Mouse (Mus musculus) heart, adult 2 months (tissue): ENCODE results near the gene Itm2a. TPM values are rescaled to one million over a fixed set of nuclear protein-coding genes. Genes with fewer than 3 reads are reported as not detected.

Experiments used
- DNase-seq, 2 experiments: peaks; one replicate each; pipeline ENCODE4 v3.0.0; 2021
- H3K27ac ChIP-seq: fragments of 200-600 bp; 2 replicates; pipeline ENCODE4 v1.8.1; 2022
- H3K27me3 ChIP-seq: fragments of 200-500 bp; 2 replicates; pipeline ENCODE4 v1.6.1; 2012; ENCODE audit warnings: mild to moderate bottlenecking, low read length, inconsistent platforms, mixed read lengths; ENCODE audit not compliant: control insufficient read depth, insufficient read depth
- H3K36me3 ChIP-seq: fragments of 200-500 bp; 2 replicates; pipeline ENCODE4 v1.6.1; 2012; ENCODE audit warnings: low read length, inconsistent platforms; ENCODE audit not compliant: control insufficient read depth, insufficient read depth
- H3K4me1 ChIP-seq: fragments of 200-500 bp; 2 replicates; pipeline ENCODE4 v1.6.1; 2011; ENCODE audit warnings: low read length; ENCODE audit not compliant: control insufficient read depth, insufficient read depth
- H3K4me3 ChIP-seq: fragments of 200-600 bp; 2 replicates; pipeline ENCODE4 v1.8.1; 2022
- H3K79me2 ChIP-seq: fragments of 200-500 bp; replicated peaks from 2 replicates; pipeline ENCODE4 v1.6.1; 2012; ENCODE audit warnings: mild to moderate bottlenecking, inconsistent platforms, low read length, moderate library complexity, mixed read lengths; ENCODE audit not compliant: control insufficient read depth, insufficient read depth
- H3K9ac ChIP-seq: fragments of 200-500 bp; 2 replicates; pipeline ENCODE4 v1.6.1; 2012; ENCODE audit warnings: low read depth, mild to moderate bottlenecking, control low read depth, inconsistent platforms, low read length, mixed read lengths
- CTCF ChIP-seq: fragments of 200-600 bp; IDR thresholded peaks from 2 replicates; pipeline ENCODE4 v1.8.1; 2022; ENCODE audit warnings: antibody characterized with exemption, mild to moderate bottlenecking, moderate library complexity
- EP300 ChIP-seq: fragments of 200-500 bp; IDR thresholded peaks from 2 replicates; pipeline ENCODE4 v1.6.1; 2011; ENCODE audit warnings: low read depth, low read length, control low read depth; ENCODE audit not compliant: insufficient read depth
- POLR2A ChIP-seq: fragments of 200-500 bp; IDR thresholded peaks from 2 replicates; pipeline ENCODE4 v1.6.1; 2011; ENCODE audit warnings: mild to moderate bottlenecking, low read depth, low read length, control low read depth; ENCODE audit not compliant: insufficient read depth
- WGBS: fragments of 180-500 bp; shearing (Covaris S2); methylation state at CpG from one replicate; pipeline ENCODE4 v1.1.7; 2018; 5-methylcytosine and 5-hydroxymethylcytosine counted together
- intact Hi-C: fragments of 180-260 bp; cut with DNase I; formaldehyde crosslinking; loops from one replicate; pipeline ENCODE4 v1.15.1; 2025
- long read RNA-seq: library from polyadenylated mRNA; stranded (forward); transcript quantifications from one replicate; pipeline ENCODE4 v2.0.0, GENCODE M21; 2021
- polyA plus RNA-seq: library from polyadenylated mRNA; depleted of rRNA; stranded (reverse); fragments of >200 nt; gene quantifications from 2 replicates; pipeline ENCODE4 v1.2.3, GENCODE M21; 2012; rRNA removed
- total RNA-seq, 2 experiments: library from RNA; stranded (reverse); gene quantifications; 2 replicates each; pipeline ENCODE4 v1.2.3; 2021

Gene Itm2a
- 10 to 100 TPM in 1 of 2 experiments, 1 to 10 TPM in 1; 9.7 to 12.7 TPM for total RNA-seq
- 10.0 and 21.0 TPM in 2 replicates for polyA plus RNA-seq
- long read RNA-seq, transcript Itm2a-201 (6 exons, 1,744 nt), result major isoform, 27 of 27 reads
- long read RNA-seq, partial matches to known transcripts, result 0 of 27 reads
- long read RNA-seq, other reads (novel, unspliced or antisense), result 0 of 27 reads

DNA sequence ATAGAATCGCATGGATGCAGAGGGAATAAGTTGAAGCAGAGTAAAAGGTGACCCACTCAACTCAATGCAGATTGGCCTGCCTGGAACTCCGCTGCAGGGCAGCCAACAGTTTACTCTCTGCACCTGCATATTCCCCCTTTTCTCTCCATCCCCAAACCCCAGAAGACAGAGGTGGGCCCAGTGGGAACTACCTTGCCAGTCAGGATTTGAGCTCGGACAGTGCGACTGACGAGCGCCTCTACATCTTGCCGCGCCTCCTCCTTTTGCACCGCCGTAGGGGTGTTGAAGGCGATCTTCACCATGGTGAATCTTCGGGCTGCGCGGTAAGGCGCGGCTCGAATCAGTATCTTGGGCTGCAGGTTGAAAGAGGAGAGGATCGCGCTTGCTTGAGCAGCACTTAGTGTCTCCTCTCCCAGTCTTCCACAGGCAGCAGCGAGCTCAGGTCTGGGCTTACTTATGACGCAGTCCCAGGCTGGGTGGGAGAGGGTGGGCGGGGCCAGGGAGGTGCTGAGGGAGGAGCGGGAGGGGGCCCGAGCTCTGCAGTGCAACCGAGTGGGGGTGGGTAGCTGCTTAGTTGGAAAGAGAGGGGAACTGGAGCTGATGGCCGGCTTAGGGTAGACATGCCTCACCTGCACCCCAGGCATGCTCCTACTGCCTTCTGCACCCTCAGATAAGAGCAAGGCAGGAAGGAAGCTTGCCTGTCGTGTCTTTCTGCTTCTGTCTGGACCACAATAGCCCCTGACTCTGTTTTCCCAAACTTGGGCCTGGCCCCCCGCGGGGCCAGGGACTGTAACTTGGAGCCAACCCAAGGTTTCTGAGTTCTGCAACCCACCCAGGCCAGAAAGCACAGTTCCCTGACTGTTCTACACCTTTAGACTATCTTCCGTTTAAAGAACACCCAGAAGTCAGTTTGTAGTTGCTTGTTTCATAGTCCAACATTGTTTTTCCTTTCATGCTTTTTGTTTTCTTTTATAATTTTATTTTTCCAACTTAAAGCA, at the start of gene Itm2a:
Gene Itm2a, minus strand, starts transcription at position 462 of the 998 bp plus-strand sequence.
- no peaks in the 10 kb centered on the region for H3K36me3 ChIP-seq
- H3K27ac ChIP-seq, result no peak within 1 kb of the TSS
- no peaks in the 10 kb centered on the region for H3K79me2 ChIP-seq
- DNase-seq, result peak; percentile 24 to 43
- no peak for TF ChIP-seq EP300
- no peak for TF ChIP-seq CTCF
- TF ChIP-seq POLR2A, result peak; percentile 50; the same call in 1 of the 2 replicates
- no peaks in the 10 kb centered on the region; the same call in 1 of the 2 replicates for H3K4me1 ChIP-seq
- no peaks in the 10 kb centered on the region for H3K27me3 ChIP-seq
- intact Hi-C loops, result loop anchor here (1.0 kb wide), 1 partner anchor 19 kb away; no protein-coding TSS in a partner anchor
- 17% methylated on average over 30 of the region's 30 CpGs for WGBS
- H3K9ac ChIP-seq, result peak within 1 kb of the TSS; percentile 77
- H3K4me3 ChIP-seq, result peak within 1 kb of the TSS; percentile 57

DNA sequence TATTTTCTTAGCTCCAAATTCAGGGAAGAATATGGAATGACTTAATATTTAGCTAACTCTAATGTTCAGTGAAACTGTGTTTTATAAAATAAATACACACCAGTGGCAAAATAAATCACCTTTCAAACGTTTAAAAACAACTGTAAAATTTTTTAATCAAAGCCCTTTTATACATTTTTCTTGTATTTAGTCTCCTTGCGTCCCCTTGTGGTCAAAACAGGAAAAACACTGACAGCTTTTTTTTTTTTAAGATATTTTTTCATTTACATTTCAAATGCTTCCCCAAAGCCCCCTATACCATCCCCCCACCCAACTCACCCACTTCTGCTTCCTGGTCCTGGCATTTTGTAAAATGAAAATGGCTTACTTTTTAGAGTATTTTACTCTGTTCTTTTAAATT, 32.7 kb upstream of the Itm2a start:
- H3K36me3 ChIP-seq, result no peaks in the 10 kb centered on the region
- 8% methylated on average over 2 of the region's 2 CpGs for whole genome bisulfite sequencing
- H3K9ac ChIP-seq, result no peak overlapping the region
- TF ChIP-seq CTCF (peak; percentile 82), POLR2A (no peak), EP300 (no peak)
- no peaks in the 10 kb centered on the region for H3K79me2 ChIP-seq
- no peak overlapping the region for H3K27ac ChIP-seq
- H3K27me3 ChIP-seq, result no peaks in the 10 kb centered on the region
- intact Hi-C loops, result loop anchor here (1.0 kb wide), 1 partner anchor 642 kb away; no protein-coding TSS in a partner anchor
- no peaks in the 10 kb centered on the region for H3K4me1 ChIP-seq
- no peak overlapping the region for H3K4me3 ChIP-seq
- no peak for DNase-seq

DNA sequence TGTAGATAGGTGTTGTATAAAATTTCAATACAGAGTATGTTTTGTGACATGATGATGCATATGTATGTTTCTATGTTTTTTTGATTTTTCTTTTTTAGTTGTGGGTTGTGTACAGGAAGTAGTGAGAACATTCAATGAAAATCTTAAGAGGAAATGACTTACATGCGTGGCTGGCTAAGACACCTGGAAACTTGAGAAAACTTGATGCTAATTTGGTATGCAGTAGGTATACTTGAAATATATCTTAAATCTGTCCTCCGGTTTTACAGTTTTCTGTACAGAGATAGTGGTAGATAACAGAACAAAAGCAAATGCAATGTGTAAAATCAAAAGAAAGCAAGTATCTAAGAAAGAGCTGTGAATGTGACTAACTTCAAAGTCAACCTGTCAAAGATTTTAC, 18.1 kb upstream of the Itm2a start:
- no peak overlapping the region for H3K4me3 ChIP-seq
- H3K27ac ChIP-seq, result no peak overlapping the region
- TF ChIP-seq CTCF (no peak), POLR2A (no peak), EP300 (no peak)
- no peaks in the 10 kb centered on the region for H3K4me1 ChIP-seq
- no peak for DNase-seq
- no peaks in the 10 kb centered on the region for H3K27me3 ChIP-seq
- H3K9ac ChIP-seq, result no peak overlapping the region
- no peaks in the 10 kb centered on the region for H3K79me2 ChIP-seq
- intact Hi-C loops, result no loop called here
- H3K36me3 ChIP-seq, result no peaks in the 10 kb centered on the region
- WGBS, result 60% methylated on average over 2 of the region's 2 CpGs

DNA sequence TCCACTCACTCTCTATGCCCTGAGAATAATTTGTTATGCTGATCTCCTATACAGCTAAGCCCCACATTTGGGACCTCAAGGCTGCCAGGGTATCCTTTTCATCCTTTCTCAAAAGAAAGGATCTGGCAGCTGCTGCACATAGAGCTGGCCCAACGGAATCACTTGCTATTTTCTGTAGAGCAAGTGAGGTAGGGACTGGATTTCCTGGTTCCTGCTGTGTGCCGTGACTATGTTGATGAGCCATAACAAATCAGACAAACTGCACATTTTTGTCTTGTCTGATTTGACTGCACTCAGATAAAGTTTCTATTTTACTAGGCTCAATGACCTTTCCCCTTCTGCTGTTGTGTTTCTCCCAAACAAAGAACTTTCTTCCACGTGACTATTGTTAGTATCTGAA, 14.2 kb upstream of the Itm2a start:
- WGBS, result 41% methylated on average over 3 of the region's 3 CpGs
- Histone ChIP-seq H3K27ac (no peak overlapping the region), H3K36me3 (no peaks in the 10 kb centered on the region), H3K4me1 (no peaks in the 10 kb centered on the region), H3K9ac (no peak overlapping the region), H3K27me3 (no peaks in the 10 kb centered on the region), H3K79me2 (no peaks in the 10 kb centered on the region), H3K4me3 (no peak overlapping the region)
- no peak for DNase-seq
- TF ChIP-seq CTCF (no peak), POLR2A (no peak), EP300 (no peak)
- intact Hi-C loops, result no loop called here

DNA sequence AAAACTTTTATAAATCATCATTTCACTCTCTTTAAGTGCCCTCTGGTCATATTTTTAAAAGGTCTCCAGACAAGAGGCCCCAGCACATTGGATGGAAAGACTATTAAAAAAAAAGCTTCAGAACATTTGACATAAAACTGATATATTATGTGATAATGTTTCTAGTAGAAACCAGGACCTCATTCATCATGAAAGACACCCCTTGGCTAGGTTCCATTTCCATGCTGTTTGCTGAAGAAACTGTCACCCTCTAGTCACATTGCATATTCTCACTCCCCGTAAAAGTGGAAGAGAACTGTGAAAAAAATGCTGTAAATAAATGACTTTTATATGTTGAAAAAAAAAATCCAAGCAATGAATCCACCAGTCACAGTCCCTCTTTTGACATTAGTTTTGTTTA, 12.8 kb upstream of the Itm2a start:
- intact Hi-C loops, result no loop called here
- Histone ChIP-seq H3K4me3 (no peak overlapping the region), H3K27me3 (no peaks in the 10 kb centered on the region), H3K27ac (no peak overlapping the region), H3K9ac (no peak overlapping the region), H3K4me1 (no peaks in the 10 kb centered on the region), H3K79me2 (no peaks in the 10 kb centered on the region), H3K36me3 (no peaks in the 10 kb centered on the region)
- WGBS, result 72% methylated on average over 1 of the region's 1 CpGs
- no peak for TF ChIP-seq POLR2A
- DNase-seq, result no peak
